Mouse (Mus musculus) MN1 (cell line): ENCODE data around the gene Bcl2l1.

Experiments used
- DNase-seq: peaks from one replicate; pipeline ENCODE4 v3.0.0-alpha.2; 2016; ENCODE audit warnings: low spot score

Bcl2l1 gene

DNA sequence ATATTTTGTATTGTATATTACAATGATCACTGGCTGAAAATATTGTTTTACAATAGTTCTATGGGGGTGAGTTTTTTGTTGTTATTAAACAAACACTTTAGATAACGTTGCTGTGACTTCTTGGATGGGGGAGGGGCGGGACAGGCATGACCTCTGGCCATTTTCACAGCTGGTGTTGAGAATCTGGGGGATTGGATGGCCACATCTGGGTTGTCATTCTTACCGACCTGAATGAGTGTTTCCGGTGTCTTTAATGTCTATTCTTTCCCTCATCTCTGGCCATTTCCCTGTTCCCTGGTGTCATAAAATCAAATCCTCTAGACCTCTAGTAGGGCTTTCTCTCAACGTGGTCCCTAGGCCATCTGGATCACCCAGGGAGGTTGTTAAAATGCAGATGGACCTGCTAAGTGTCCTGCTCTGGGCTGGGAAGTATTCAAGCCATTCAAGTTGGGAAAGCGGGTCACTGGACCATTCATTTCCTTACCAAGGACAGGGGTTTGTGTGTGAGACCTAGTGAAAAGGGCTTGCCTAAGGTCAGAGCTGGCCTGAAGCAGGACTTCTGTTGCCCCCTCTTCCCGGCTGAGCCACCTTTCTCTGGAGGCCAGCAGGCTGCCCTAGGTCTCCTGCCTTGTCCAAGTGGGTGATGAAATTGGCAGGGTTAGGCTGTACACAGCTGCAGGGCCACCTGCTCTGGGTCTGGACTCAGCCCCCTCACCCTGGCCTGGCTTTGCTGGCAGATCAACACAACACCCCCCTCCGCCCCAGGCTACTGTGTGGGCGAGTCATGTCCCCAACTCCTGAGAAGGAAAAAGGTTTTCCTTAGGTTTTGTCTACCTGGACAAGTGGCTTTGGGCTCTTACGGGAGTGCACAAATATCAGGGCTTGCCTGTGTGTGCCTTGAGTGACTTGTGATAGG, 94.0 kb downstream of the Bcl2l1 start:
- peak; percentile 78 for DNase-seq

DNA sequence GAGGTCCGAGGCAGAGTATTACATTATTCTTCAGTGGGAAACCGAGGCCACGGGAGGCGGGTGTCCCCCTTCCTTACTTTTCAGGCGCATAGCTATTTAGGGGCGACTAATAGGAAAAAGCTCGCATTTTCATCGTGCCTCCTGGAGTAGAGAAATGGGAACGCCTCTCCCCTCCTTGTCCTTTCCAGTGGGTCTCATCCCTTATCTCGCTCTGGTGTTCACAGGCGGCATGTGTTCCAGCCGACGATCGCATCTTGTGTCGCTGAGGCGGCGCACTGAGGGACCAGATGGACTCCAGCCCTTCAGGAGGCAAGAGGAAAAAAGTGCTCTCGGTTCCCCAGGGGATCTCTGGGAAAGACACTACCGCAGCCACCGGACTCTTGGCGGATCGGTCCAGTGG, 94.8 kb downstream of the Bcl2l1 start:
- peak; percentile 82 for DNase-seq

DNA sequence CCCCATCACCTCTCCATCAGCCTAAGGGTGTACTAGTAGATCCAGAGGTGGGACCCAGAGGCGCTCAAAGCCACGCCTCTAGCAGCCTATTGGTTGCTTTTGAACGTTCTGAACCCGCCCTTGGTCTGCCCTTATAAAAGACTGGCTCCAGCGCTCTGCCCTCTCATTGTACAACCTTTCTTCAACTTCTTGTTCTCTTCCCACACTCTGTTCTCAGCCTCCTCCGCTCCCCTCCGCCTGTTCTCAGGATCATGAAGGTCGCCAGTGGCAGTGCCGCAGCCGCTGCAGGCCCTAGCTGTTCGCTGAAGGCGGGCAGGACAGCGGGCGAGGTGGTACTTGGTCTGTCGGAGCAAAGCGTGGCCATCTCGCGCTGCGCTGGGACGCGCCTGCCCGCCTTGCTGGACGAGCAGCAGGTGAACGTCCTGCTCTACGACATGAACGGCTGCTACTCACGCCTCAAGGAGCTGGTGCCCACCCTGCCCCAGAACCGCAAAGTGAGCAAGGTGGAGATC, 95.4 kb downstream of the Bcl2l1 start, which contains the start of gene Id1:
TSS of gene Id1 (plus strand) at position 162 of the 512 bp plus-strand sequence.
- DNase-seq = peak; percentile 92

DNA sequence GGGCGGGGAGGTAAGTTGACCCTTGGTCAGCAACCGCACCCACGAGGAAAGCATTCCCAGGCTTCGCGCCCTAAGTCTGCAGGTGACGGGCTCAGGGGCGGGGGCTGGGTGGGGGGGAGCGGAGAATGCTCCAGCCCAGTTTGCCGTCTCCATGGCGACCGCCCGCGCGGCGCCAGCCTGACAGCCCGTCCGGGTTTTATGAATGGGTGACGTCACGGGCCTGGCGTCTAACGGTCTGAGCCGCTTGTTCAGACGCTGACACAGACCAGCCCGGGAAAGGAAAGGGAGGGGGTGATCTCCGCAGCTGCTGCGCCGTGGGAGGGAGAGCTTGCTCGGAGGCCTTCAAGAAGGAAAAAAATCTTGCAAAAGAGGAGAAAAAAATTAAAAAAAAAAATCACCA, 96.5 kb downstream of the Bcl2l1 start:
- DNase-seq = peak; percentile 94

DNA sequence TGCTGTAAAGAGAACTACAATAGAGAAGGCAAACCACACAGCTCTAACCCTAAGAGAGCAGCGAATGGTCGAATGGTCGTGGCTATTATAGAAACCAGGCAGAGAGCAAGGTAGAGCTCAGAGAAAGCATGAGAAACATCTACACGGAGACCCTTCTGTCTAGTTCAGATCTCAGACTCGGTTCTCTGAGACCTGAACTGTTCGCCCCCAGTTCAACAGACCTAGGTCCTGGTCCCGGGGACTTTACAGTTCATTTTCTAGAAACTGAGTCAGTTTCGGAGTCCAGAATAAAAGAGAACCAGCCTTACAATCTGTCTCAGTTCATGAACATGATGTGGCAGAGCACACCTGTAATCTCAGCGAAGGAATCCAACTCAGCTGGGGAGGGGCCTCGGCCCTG, 97.0 kb downstream of the Bcl2l1 start:
- DNase-seq = no peak

DNA sequence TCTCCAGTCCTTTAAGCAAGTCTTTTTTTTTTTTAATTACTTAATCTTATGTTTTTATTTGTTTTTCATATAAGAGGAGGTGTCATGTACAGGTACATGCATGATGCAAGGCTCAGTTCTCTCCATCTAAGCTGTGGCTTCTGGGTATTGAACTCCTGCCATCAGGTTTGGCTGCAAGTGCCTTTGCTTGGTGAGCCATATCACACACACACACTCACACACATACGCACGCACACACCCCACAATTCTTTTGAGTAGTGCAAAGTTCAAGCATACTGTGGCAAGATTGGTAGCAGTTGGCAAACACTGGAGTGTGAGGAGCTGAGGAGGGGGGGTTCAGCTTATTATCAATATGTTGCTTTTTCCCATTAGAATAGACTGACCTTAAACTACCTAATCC, 98.3 kb downstream of the Bcl2l1 start:
- no peak for DNase-seq
